Mouse (Mus musculus) lung, embryonic 14.5 days (tissue): ENCODE measurements around the gene Lipe. TPM values are rescaled to one million over a fixed set of nuclear protein-coding genes. Genes with fewer than 3 reads are reported as not detected.

ENCODE experiments used
- ATAC-seq: fragments of 200-750 bp; cut with Nextera tagmentation; 2 replicates; pipeline ENCODE4 v1.8.0; 2017; ENCODE audit warnings: mild to moderate bottlenecking, moderate TSS enrichment, moderate library complexity; ENCODE audit not compliant: insufficient read depth
- DNase-seq: peaks from one replicate; pipeline ENCODE4 v3.0.0-alpha.2; 2015
- H3K27ac ChIP-seq: fragments of 300-500 bp; sonication (generic); 2 replicates; pipeline ENCODE4 v1.5.1; 2014; ENCODE audit warnings: low read depth, mild to moderate bottlenecking, moderate library complexity
- H3K27me3 ChIP-seq: fragments of 300-500 bp; sonication (generic); 2 replicates; pipeline ENCODE4 v1.6.1; 2014; ENCODE audit warnings: low read length, control low read depth; ENCODE audit not compliant: insufficient read depth
- H3K36me3 ChIP-seq: fragments of 300-500 bp; sonication (generic); 2 replicates; pipeline ENCODE4 v1.6.1; 2014; ENCODE audit warnings: control low read depth; ENCODE audit not compliant: insufficient read depth
- H3K4me1 ChIP-seq: fragments of 300-500 bp; sonication (generic); 2 replicates; pipeline ENCODE4 v1.6.1; 2014; ENCODE audit warnings: antibody characterized with exemption, control low read depth; ENCODE audit not compliant: insufficient read depth
- H3K4me2 ChIP-seq: fragments of 300-500 bp; sonication (generic); 2 replicates; pipeline ENCODE4 v1.6.1; 2014; ENCODE audit warnings: mild to moderate bottlenecking
- H3K4me3 ChIP-seq: fragments of 300-500 bp; sonication (generic); 2 replicates; pipeline ENCODE4 v1.5.1; 2014; ENCODE audit warnings: low read depth, low read length
- H3K9ac ChIP-seq: fragments of 300-500 bp; sonication (generic); 2 replicates; pipeline ENCODE4 v1.6.1; 2014
- H3K9me3 ChIP-seq: fragments of 300-500 bp; sonication (generic); 2 replicates; pipeline ENCODE4 v1.6.1; 2016; ENCODE audit warnings: low read depth, low read length, control low read depth
- CTCF ChIP-seq: IDR thresholded peaks from 2 replicates; pipeline ENCODE4 v1.5.1; 2016; ENCODE audit warnings: antibody characterized with exemption, low read depth
- WGBS: fragments of 180-500 bp; shearing (Covaris S2); extraction: QIAGEN DNeasy Blood & Tissue Kit; methylation state at CpG from one replicate; pipeline ENCODE4 v1.1.7; 2014; 5-methylcytosine and 5-hydroxymethylcytosine counted together
- polyA plus RNA-seq: library from polyadenylated mRNA; unstranded; fragments of >200 nt; fragmentation: Nextera tagmentation; extraction: Ambion mirVana; gene quantifications from 2 replicates; pipeline ENCODE4 v1.2.1, GENCODE M21; 2014

Gene Lipe
- polyA plus RNA-seq, 1 experiment from 2014 or later, result 4.0 TPM

- Histone ChIP-seq H3K27ac (no peak overlapping the region), H3K9me3 (no peaks in the 10 kb centered on the region), H3K9ac (no peak overlapping the region), H3K36me3 (peaks cover 33% of the 10 kb centered on the region), H3K27me3 (no peaks in the 10 kb centered on the region), H3K4me1 (0 out of 2 replicates have a peak, but pooled peaks cover 7% of the 10 kb centered on the region), H3K4me3 (no peak overlapping the region), H3K4me2 (no peak overlapping the region)
- no peak for TF ChIP-seq CTCF
- peak; percentile 59 for DNase-seq
- 30% methylated on average over 3 of the region's 3 CpGs for WGBS
- ATAC-seq, result peak; percentile 28; the same call in 1 of the 2 replicates
Observed at GRCm38 (mm10) chr7:25381284-25381680, 17.2 kb downstream of the Lipe start.

- Histone ChIP-seq H3K9me3 (no peaks in the 10 kb centered on the region), H3K9ac (peak overlapping the region; percentile 22; the same call in 1 of the 2 replicates)
- ATAC-seq, result peak; percentile 6; the same call in 1 of the 2 replicates
Observed at GRCm38 (mm10) chr7:25380392-25381283, 17.9 kb downstream of the Lipe start.

GRCm38 (mm10) chr7:25379551-25380351 lies 18.8 kb downstream of the Lipe start:
- H3K4me1 ChIP-seq, result no peaks in the 10 kb centered on the region
- peak; percentile 63 for TF ChIP-seq CTCF
- no peaks in the 10 kb centered on the region for H3K9me3 ChIP-seq
- H3K4me2 ChIP-seq, result peak overlapping the region; percentile 76
- H3K36me3 ChIP-seq, result peaks cover 23% of the 10 kb centered on the region
- peak overlapping the region; percentile 54 for H3K9ac ChIP-seq
- peak overlapping the region; percentile 72 for H3K27ac ChIP-seq
- no peaks in the 10 kb centered on the region for H3K27me3 ChIP-seq
- peak overlapping the region; percentile 36 for H3K4me3 ChIP-seq
- under 1% methylated on average over 42 of the region's 42 CpGs for WGBS
- peak; percentile 93 for DNase-seq
- peak; percentile 72 for ATAC-seq

More at GRCm38 (mm10) chr7:25380392-25381283, 17.9 kb downstream of the Lipe start:
- DNase-seq, result no peak
- no peak for TF ChIP-seq CTCF
- H3K4me1 ChIP-seq, result 0 out of 2 replicates have a peak, but pooled peaks cover 3% of the 10 kb centered on the region
- peak overlapping the region; percentile 36 for H3K4me3 ChIP-seq
- H3K36me3 ChIP-seq, result peaks cover 32% of the 10 kb centered on the region
- H3K27ac ChIP-seq, result 0 out of 2 replicates have a peak overlapping the region, but pooled peaks have one; percentile 24
- WGBS, result 53% methylated on average over 18 of the region's 18 CpGs
- no peaks in the 10 kb centered on the region for H3K27me3 ChIP-seq
- peak overlapping the region; percentile 76 for H3K4me2 ChIP-seq

- ATAC-seq, result no peak
- TF ChIP-seq CTCF, result no peak
- Histone ChIP-seq H3K36me3 (peaks cover 10% of the 10 kb centered on the region), H3K4me1 (no peaks in the 10 kb centered on the region), H3K4me2 (no peak overlapping the region), H3K9me3 (no peaks in the 10 kb centered on the region), H3K27me3 (no peaks in the 10 kb centered on the region), H3K4me3 (no peak overlapping the region), H3K9ac (no peak overlapping the region), H3K27ac (no peak overlapping the region)
- 77% methylated on average over 13 of the region's 13 CpGs for WGBS
- no peak for DNase-seq
Observed at GRCm38 (mm10) chr7:25378181-25379100, 20.1 kb downstream of the Lipe start.

DNA sequence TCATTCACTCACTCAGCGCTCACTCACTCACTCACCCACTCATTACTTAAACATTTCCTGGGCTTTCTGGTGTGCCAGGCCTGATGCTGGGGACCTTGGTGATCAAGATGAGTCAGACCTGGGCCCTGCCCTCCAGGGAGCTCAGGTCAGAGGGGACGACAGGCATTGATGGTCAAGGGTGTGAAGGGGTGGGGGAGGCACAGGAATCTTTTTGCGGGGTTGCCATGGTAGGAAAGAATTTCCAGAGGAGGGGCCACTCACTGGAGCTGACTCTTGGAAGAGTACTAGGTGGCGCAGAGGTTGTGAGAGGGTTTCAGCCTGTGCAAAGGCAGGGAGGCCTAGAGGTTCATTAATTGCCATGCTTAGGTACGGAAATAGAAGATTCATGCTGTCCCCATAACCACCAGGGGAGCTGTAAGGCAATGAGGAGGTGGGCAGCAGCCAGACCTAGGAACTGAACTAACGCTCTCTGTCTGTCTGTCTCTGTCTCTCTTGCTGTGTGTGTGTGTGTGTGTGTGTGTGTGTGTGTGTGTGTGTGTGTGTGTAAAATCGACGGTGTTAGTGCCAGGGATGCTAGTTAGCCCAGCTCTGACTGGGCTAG lies 21.3 kb downstream of the Lipe start:
- H3K36me3 ChIP-seq, result 0 out of 2 replicates have a peak, but pooled peaks cover under 1% of the 10 kb centered on the region
- no peak overlapping the region for H3K27ac ChIP-seq
- peak overlapping the region; percentile 24; the same call in 1 of the 2 replicates for H3K4me3 ChIP-seq
- no peaks in the 10 kb centered on the region for H3K27me3 ChIP-seq
- TF ChIP-seq CTCF, result peak; percentile 53
- H3K9me3 ChIP-seq, result no peaks in the 10 kb centered on the region
- H3K4me1 ChIP-seq, result no peaks in the 10 kb centered on the region
- WGBS, result 40% methylated on average over 8 of the region's 8 CpGs
- ATAC-seq, result no peak
- H3K9ac ChIP-seq, result no peak overlapping the region
- peak overlapping the region; percentile 54 for H3K4me2 ChIP-seq
- DNase-seq, result peak; percentile 13

- DNase-seq, result peak; percentile 85
- ATAC-seq, result peak; percentile 33; the same call in 1 of the 2 replicates
- H3K4me3 ChIP-seq, result peak overlapping the region; percentile 24
- peak overlapping the region; percentile 54 for H3K4me2 ChIP-seq
- H3K9ac ChIP-seq, result no peak overlapping the region
- no peak for TF ChIP-seq CTCF
- no peaks in the 10 kb centered on the region for H3K9me3 ChIP-seq
- WGBS, result 4% methylated on average over 17 of the region's 17 CpGs
- no peak overlapping the region for H3K27ac ChIP-seq
- no peaks in the 10 kb centered on the region for H3K27me3 ChIP-seq
- H3K4me1 ChIP-seq, result no peaks in the 10 kb centered on the region
- H3K36me3 ChIP-seq, result no peaks in the 10 kb centered on the region
Observed at GRCm38 (mm10) chr7:25376556-25376955, 22.0 kb downstream of the Lipe start.
